30 mouse cellular contexts compared by ENCODE assay signal in the genomic region with DNA sequence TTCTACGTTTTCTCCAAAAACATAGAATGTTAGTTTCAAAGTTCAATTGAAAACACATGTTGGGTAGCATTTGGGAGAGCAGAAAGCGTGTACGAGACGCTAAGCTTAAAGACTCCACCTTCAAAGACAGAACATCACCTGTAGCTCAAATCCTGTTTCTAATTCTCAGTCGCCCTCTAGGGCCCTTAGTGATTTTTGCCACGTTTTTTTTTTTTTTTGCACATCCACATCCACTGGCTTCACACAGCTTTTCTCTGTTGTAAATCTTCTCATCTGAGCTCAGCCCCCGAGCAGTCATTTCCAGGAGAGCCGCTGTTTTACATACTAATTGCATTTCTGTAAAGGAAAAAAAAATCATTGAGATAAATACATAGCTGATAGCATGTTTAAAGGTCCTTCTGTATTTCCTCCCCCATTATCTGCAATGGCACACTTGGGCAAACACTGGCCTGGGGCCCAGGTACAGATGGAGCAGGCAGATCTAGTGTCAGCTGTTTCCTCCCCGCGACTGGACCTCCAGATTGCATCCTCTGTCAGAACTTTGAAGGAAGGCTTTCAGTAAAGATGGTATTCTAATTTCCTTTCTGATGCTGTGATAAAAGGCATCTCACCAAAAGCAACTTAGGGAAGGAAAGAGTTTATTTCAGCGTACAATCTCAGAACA. TPM values are rescaled to one million over a fixed set of nuclear protein-coding genes. Genes with fewer than 3 reads are reported as not detected.
DNase-seq lines count a peak whose midpoint lies in the region; ATAC-seq and TF ChIP-seq lines count a peak whose summit lies in the region.
"Had no signal": no experiment of that assay in that cellular context is flagged by ENCODE, and none has a peak within 500 bp of the region (broad histone marks: within the 10 kb centered on the region; RNA-seq: fewer than 3 reads in every experiment).

No protein-coding gene starts in this region.

- no peak for TF ChIP-seq CTCF in cerebellum, adult 2 months (IDR thresholded peaks at IDR 0.05; ENCODE audit: borderline replicate concordance, insufficient read depth, low read depth, low read length)

- H3K36me3 ChIP-seq in forebrain, embryonic 11.5 days (ENCODE audit: control insufficient read depth, insufficient read depth, low read length): no peaks in the 10 kb centered on the region
- no peaks in the 10 kb centered on the region for H3K36me3 ChIP-seq in forebrain, embryonic 12.5 days (replicated peaks)
- no peaks in the 10 kb centered on the region for H3K36me3 ChIP-seq in midbrain, embryonic 14.5 days (ENCODE audit: control insufficient read depth, insufficient read depth, low read length)
- no peaks in the 10 kb centered on the region for H3K36me3 ChIP-seq in midbrain, embryonic 13.5 days
- H3K36me3 ChIP-seq: embryonic facial prominence, embryonic 12.5 days; heart, embryonic 15.5 days; hindbrain, embryonic 15.5 days; intestine, embryonic 15.5 days; neural tube, embryonic 12.5 days; stomach, embryonic 15.5 days had no signal

- H3K27me3 ChIP-seq in forebrain, embryonic 11.5 days (ENCODE audit: control insufficient read depth, insufficient read depth, low read length): no peaks in the 10 kb centered on the region
- no peaks in the 10 kb centered on the region for H3K27me3 ChIP-seq in forebrain, embryonic 12.5 days
- H3K27me3 ChIP-seq in midbrain, embryonic 14.5 days (ENCODE audit: control insufficient read depth, insufficient read depth, low read length): no peaks in the 10 kb centered on the region
- no peaks in the 10 kb centered on the region for H3K27me3 ChIP-seq in midbrain, embryonic 13.5 days
- no peaks in the 10 kb centered on the region for H3K27me3 ChIP-seq in cerebellum, adult 2 months (ENCODE audit: control insufficient read depth, insufficient read depth, low read length)
- H3K27me3 ChIP-seq: embryonic facial prominence, embryonic 12.5 days; heart, embryonic 15.5 days; hindbrain, embryonic 15.5 days; intestine, embryonic 15.5 days; limb, embryonic 12.5 days; neural tube, embryonic 12.5 days; Patski; stomach, embryonic 15.5 days had no signal

- peaks cover 5% of the 10 kb centered on the region; the same call in 1 of the 2 replicates for H3K9me3 ChIP-seq in forebrain, embryonic 11.5 days (ENCODE audit: control insufficient read depth, low read length)
- H3K9me3 ChIP-seq in forebrain, embryonic 12.5 days: peaks cover 8% of the 10 kb centered on the region; the same call in 1 of the 2 replicates
- no peaks in the 10 kb centered on the region for H3K9me3 ChIP-seq in midbrain, embryonic 14.5 days (ENCODE audit: control insufficient read depth, low read length)
- H3K9me3 ChIP-seq in midbrain, embryonic 13.5 days: peaks cover 3% of the 10 kb centered on the region
- H3K9me3 ChIP-seq: embryonic facial prominence, embryonic 12.5 days; hindbrain, embryonic 15.5 days; intestine, embryonic 15.5 days; stomach, embryonic 15.5 days had no signal

- DNase-seq in forebrain, embryonic 11.5 days (ENCODE audit: low spot score): peak; percentile 14
- peak; percentile 51 for DNase-seq in midbrain, embryonic 14.5 days
- peak; percentile 59 to 74 for DNase-seq in cerebellum, adult 2 months
- peak; percentile 53 to 72 for DNase-seq in cerebellum, postnatal 25 days
- no peak for DNase-seq in MN1 (ENCODE audit: low spot score)
- no peak for DNase-seq in lung, postnatal 14 days
- DNase-seq: adrenal gland, postnatal 36 days; gastrocnemius, postnatal 36 days; heart, postnatal 4 days; kidney, adult 8-10 months; kidney, postnatal 10 days; liver, postnatal 0 days; retina, postnatal 1 day; thymus, adult 18-20 months; thymus, postnatal 36 days had no signal

- H3K4me1 ChIP-seq in forebrain, embryonic 11.5 days (replicated peaks; ENCODE audit: control insufficient read depth, insufficient read depth, low read length): no peaks in the 10 kb centered on the region
- H3K4me1 ChIP-seq in forebrain, embryonic 12.5 days: no peaks in the 10 kb centered on the region
- H3K4me1 ChIP-seq in midbrain, embryonic 14.5 days (ENCODE audit: control insufficient read depth, insufficient read depth, low read length): no peaks in the 10 kb centered on the region
- no peaks in the 10 kb centered on the region for H3K4me1 ChIP-seq in midbrain, embryonic 13.5 days (replicated peaks)
- H3K4me1 ChIP-seq in cerebellum, adult 2 months (ENCODE audit: control insufficient read depth, insufficient read depth, low read length): peaks cover 4% of the 10 kb centered on the region; the same call in 1 of the 2 replicates
- H3K4me1 ChIP-seq: heart, embryonic 15.5 days; intestine, embryonic 15.5 days; neural tube, embryonic 12.5 days; stomach, embryonic 15.5 days had no signal

- 74% methylated on average over 11 of the region's 11 CpGs for WGBS in forebrain, embryonic 11.5 days
- 76% methylated on average over 11 of the region's 11 CpGs for WGBS in forebrain, embryonic 12.5 days
- WGBS in midbrain, embryonic 14.5 days: 64% methylated on average over 11 of the region's 11 CpGs
- 74% methylated on average over 11 of the region's 11 CpGs for WGBS in midbrain, embryonic 13.5 days
- WGBS in cerebellum, adult 2 months: 57% methylated on average over 11 of the region's 11 CpGs

- no peak for TF ChIP-seq POLR2A in cerebellum, adult 2 months (IDR thresholded peaks at IDR 0.05; ENCODE audit: borderline replicate concordance, insufficient read depth, low read length)

- no peak for ATAC-seq in forebrain, embryonic 11.5 days (replicated peaks; ENCODE audit: low FRiP score)
- no peak for ATAC-seq in forebrain, embryonic 12.5 days (ENCODE audit: low FRiP score)
- no peak for ATAC-seq in midbrain, embryonic 14.5 days (ENCODE audit: low FRiP score, low TSS enrichment)
- ATAC-seq in midbrain, embryonic 13.5 days: no peak
- ATAC-seq: CD4-positive, CD25-positive, alpha-beta regulatory T cell, adult 4 months; forebrain, embryonic 14.5 days; intestine, embryonic 15.5 days; liver, postnatal 0 days; lung, postnatal 0 days; Patski had no signal

- no peak overlapping the region for H3K4me3 ChIP-seq in forebrain, embryonic 11.5 days (ENCODE audit: low read depth, low read length)
- no peak overlapping the region for H3K4me3 ChIP-seq in forebrain, embryonic 12.5 days (replicated peaks)
- no peak overlapping the region for H3K4me3 ChIP-seq in midbrain, embryonic 14.5 days (replicated peaks; ENCODE audit: low read depth, low read length)
- H3K4me3 ChIP-seq in midbrain, embryonic 13.5 days (replicated peaks): no peak overlapping the region
- H3K4me3 ChIP-seq in cerebellum, adult 2 months (replicated peaks; ENCODE audit: insufficient read depth, low read depth, low read length): no peak overlapping the region
- H3K4me3 ChIP-seq: embryonic facial prominence, embryonic 12.5 days; heart, embryonic 15.5 days; hindbrain, embryonic 15.5 days; intestine, embryonic 15.5 days; limb, embryonic 12.5 days; neural tube, embryonic 12.5 days; stomach, embryonic 15.5 days had no signal

- no peak overlapping the region for H3K27ac ChIP-seq in forebrain, embryonic 11.5 days (ENCODE audit: low read depth, low read length)
- no peak overlapping the region for H3K27ac ChIP-seq in forebrain, embryonic 12.5 days
- no peak overlapping the region for H3K27ac ChIP-seq in midbrain, embryonic 14.5 days (replicated peaks; ENCODE audit: low read depth, low read length)
- no peak overlapping the region for H3K27ac ChIP-seq in midbrain, embryonic 13.5 days
- H3K27ac ChIP-seq in cerebellum, adult 2 months (ENCODE audit: insufficient read depth, low read length): no peak overlapping the region
- H3K27ac ChIP-seq: embryonic facial prominence, embryonic 12.5 days; heart, embryonic 15.5 days; hindbrain, embryonic 15.5 days; intestine, embryonic 15.5 days; limb, embryonic 12.5 days; neural tube, embryonic 12.5 days; stomach, embryonic 15.5 days had no signal

- no peak overlapping the region for H3K9ac ChIP-seq in forebrain, embryonic 11.5 days (ENCODE audit: low read length)
- H3K9ac ChIP-seq in forebrain, embryonic 12.5 days: no peak overlapping the region
- no peak overlapping the region for H3K9ac ChIP-seq in midbrain, embryonic 14.5 days (replicated peaks; ENCODE audit: low read length)
- no peak overlapping the region for H3K9ac ChIP-seq in midbrain, embryonic 13.5 days (replicated peaks)
- H3K9ac ChIP-seq: embryonic facial prominence, embryonic 12.5 days; heart, embryonic 15.5 days; hindbrain, embryonic 15.5 days; intestine, embryonic 15.5 days; limb, embryonic 12.5 days; liver, postnatal 0 days; neural tube, embryonic 12.5 days; stomach, embryonic 15.5 days had no signal

- H3K4me2 ChIP-seq in forebrain, embryonic 11.5 days (ENCODE audit: low read depth, low read length, severe bottlenecking): no peak overlapping the region
- no peak overlapping the region for H3K4me2 ChIP-seq in forebrain, embryonic 12.5 days
- no peak overlapping the region for H3K4me2 ChIP-seq in midbrain, embryonic 14.5 days (ENCODE audit: low read length)
- H3K4me2 ChIP-seq in midbrain, embryonic 13.5 days (replicated peaks): no peak overlapping the region
- H3K4me2 ChIP-seq: embryonic facial prominence, embryonic 12.5 days; heart, embryonic 15.5 days; hindbrain, embryonic 15.5 days; intestine, embryonic 15.5 days; limb, embryonic 12.5 days; liver, embryonic 11.5 days; midbrain, embryonic 11.5 days; neural tube, embryonic 12.5 days; stomach, embryonic 15.5 days had no signal

RNA-seq across cellular contexts. Expression of gene Tmem132c, which starts 15.5 kb away (rescaled TPM):
- 21.3 and 26.1 TPM in 2 replicates for polyA plus RNA-seq in forebrain, embryonic 11.5 days (2014; fragmentation: Nextera tagmentation; extraction: Ambion mirVana)
- polyA plus RNA-seq in forebrain, embryonic 12.5 days (2016; fragmentation: Nextera tagmentation; extraction: Ambion mirVana): 15.5 and 20.9 TPM in 2 replicates
- polyA plus RNA-seq in midbrain, embryonic 14.5 days (2014; fragmentation: Nextera tagmentation; extraction: Ambion mirVana): 10.6 and 16.2 TPM in 2 replicates
- 10.1 and 11.2 TPM in 2 replicates for polyA plus RNA-seq in midbrain, embryonic 13.5 days (2015; fragmentation: Nextera tagmentation; extraction: Ambion mirVana)
- polyA plus RNA-seq in cerebellum, adult 2 months (2012; rRNA removed): 14.0 TPM in 2 replicates
- polyA plus RNA-seq: CD4-positive, CD25-positive, alpha-beta regulatory T cell, adult 4 months; Patski had no signal

Comparison
In these comparisons a context has a peak if more than half of its experiments do, and no peak if none do; other contexts are left out.
1. DNase-seq: peak in forebrain, embryonic 11.5 days (single experiment), midbrain, embryonic 14.5 days (single experiment), cerebellum, adult 2 months (2 of 2) and cerebellum, postnatal 25 days (2 of 2); none in MN1 (single experiment) and lung, postnatal 14 days (single experiment).